17 mouse cellular contexts compared by ENCODE assay signal in the genomic region with DNA sequence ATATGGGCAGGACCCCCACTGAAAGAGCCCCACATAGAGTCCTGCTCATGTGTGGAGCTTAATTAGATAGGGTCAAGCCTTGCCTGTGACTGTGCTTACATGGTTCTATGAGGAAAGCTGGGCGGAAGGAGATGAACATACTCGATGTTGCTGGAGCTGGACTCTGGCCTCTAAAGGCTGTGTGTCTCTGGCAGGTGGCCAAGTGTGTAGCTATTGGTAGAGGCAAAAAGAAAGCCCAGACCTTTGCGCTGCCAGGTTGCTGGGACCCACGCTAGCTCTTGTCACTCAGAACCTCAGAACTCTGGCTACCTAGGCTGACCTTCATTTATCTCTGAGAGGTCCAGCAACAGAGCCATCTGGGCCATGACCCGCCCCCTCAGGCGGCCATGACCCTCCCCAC. TPM values are rescaled to one million over a fixed set of nuclear protein-coding genes. Genes with fewer than 3 reads are reported as not detected.
DNase-seq lines count a peak whose midpoint lies in the region; ATAC-seq lines count a peak whose summit lies in the region.
"Had no signal": no experiment of that assay in that cellular context is flagged by ENCODE, and none has a peak within 500 bp of the region (broad histone marks: within the 10 kb centered on the region; RNA-seq: fewer than 3 reads in every experiment).

No protein-coding gene starts in this region.

- no peak overlapping the region for H3K4me3 ChIP-seq in intestine, embryonic 14.5 days (ENCODE audit: low read depth, low read length)
- H3K4me3 ChIP-seq in liver, embryonic 16.5 days (ENCODE audit: low read depth, low read length): no peak overlapping the region
- H3K4me3 ChIP-seq: limb, embryonic 13.5 days had no signal

- peak; percentile 30; the same call in 1 of the 2 replicates for ATAC-seq in intestine, embryonic 14.5 days (replicated peaks; ENCODE audit: low FRiP score, low TSS enrichment, low read depth)
- peak; percentile 80 for ATAC-seq in liver, embryonic 16.5 days (ENCODE audit: low read depth)

- H3K36me3 ChIP-seq in intestine, embryonic 14.5 days (ENCODE audit: control insufficient read depth, insufficient read depth, low read length): no peaks in the 10 kb centered on the region
- no peaks in the 10 kb centered on the region for H3K36me3 ChIP-seq in liver, embryonic 16.5 days (ENCODE audit: control insufficient read depth, insufficient read depth)
- H3K36me3 ChIP-seq: limb, embryonic 13.5 days had no signal

- H3K4me2 ChIP-seq in intestine, embryonic 14.5 days (ENCODE audit: low read length): no peak overlapping the region
- H3K4me2 ChIP-seq in liver, embryonic 16.5 days (ENCODE audit: low read depth, low read length): no peak overlapping the region
- H3K4me2 ChIP-seq: limb, embryonic 13.5 days had no signal

- no peaks in the 10 kb centered on the region for H3K9me3 ChIP-seq in intestine, embryonic 14.5 days (ENCODE audit: control insufficient read depth, low read length)
- no peaks in the 10 kb centered on the region for H3K9me3 ChIP-seq in liver, embryonic 16.5 days (replicated peaks; ENCODE audit: control insufficient read depth, low read length)
- H3K9me3 ChIP-seq: limb, embryonic 13.5 days had no signal

- H3K4me1 ChIP-seq in intestine, embryonic 14.5 days (replicated peaks; ENCODE audit: control insufficient read depth, insufficient read depth, low read length): peaks cover 3% of the 10 kb centered on the region; the same call in 1 of the 2 replicates
- no peaks in the 10 kb centered on the region; the same call in 1 of the 2 replicates for H3K4me1 ChIP-seq in liver, embryonic 16.5 days (ENCODE audit: control insufficient read depth, low read depth, low read length)
- H3K4me1 ChIP-seq: limb, embryonic 13.5 days had no signal

- intact Hi-C loops in left cerebral cortex, postnatal 14 days (cut with DNase I): no loop called here

- DNase-seq in adrenal gland, postnatal 14 days: peak; percentile 37
- no peak for DNase-seq in adrenal gland, adult 8-10 months
- DNase-seq in intestine, embryonic 14.5 days (ENCODE audit: low spot score): peak; percentile 67
- peak; percentile 82 for DNase-seq in kidney, postnatal 14 days
- no peak for DNase-seq in left cerebral cortex, postnatal 14 days (ENCODE audit: low spot score in 2 of 2)
- DNase-seq in right cerebral cortex, postnatal 36 days (ENCODE audit: low spot score in 2 of 2): no peak
- DNase-seq in embryo, embryonic 10 days (ENCODE audit: low spot score): no peak
- DNase-seq: heart, adult 18-20 months; heart, postnatal 36 days had no signal

- H3K9ac ChIP-seq in intestine, embryonic 14.5 days (ENCODE audit: low read length): no peak overlapping the region
- no peak overlapping the region for H3K9ac ChIP-seq in liver, embryonic 16.5 days (ENCODE audit: low read depth, low read length)
- H3K9ac ChIP-seq: limb, embryonic 13.5 days had no signal

- H3K27ac ChIP-seq in intestine, embryonic 14.5 days (ENCODE audit: low read depth): no peak overlapping the region
- peak overlapping the region; percentile 72 for H3K27ac ChIP-seq in liver, embryonic 16.5 days (ENCODE audit: low read length)
- H3K27ac ChIP-seq: limb, embryonic 13.5 days; macrophage had no signal

- no peaks in the 10 kb centered on the region for H3K27me3 ChIP-seq in intestine, embryonic 14.5 days (replicated peaks; ENCODE audit: control insufficient read depth, insufficient read depth, low read length)
- H3K27me3 ChIP-seq in liver, embryonic 16.5 days (ENCODE audit: control insufficient read depth, insufficient read depth, low read depth, low read length): no peaks in the 10 kb centered on the region
- H3K27me3 ChIP-seq: limb, embryonic 13.5 days had no signal

- WGBS in intestine, embryonic 14.5 days: 79% methylated on average over 6 of the region's 6 CpGs
- WGBS in liver, embryonic 16.5 days (ENCODE audit: insufficient replicate concordance): 51% methylated on average over 6 of the region's 6 CpGs

RNA-seq across cellular contexts. Expression of gene Agxt, which starts 3.5 kb away (rescaled TPM):
- total RNA-seq in adrenal gland, postnatal 14 days (2021): 2.3 and 40.2 TPM in 2 replicates
- total RNA-seq in adrenal gland, adult 8-10 months (2022): under 1 TPM in 1 of 4 experiments, not detected in 3; 0.26 TPM
- not detected in 2 replicates for polyA plus RNA-seq in intestine, embryonic 14.5 days (2014; fragmentation: Nextera tagmentation; extraction: Ambion mirVana)
- polyA plus RNA-seq in liver, embryonic 16.5 days (2015; fragmentation: Nextera tagmentation; extraction: Ambion mirVana): 15.5 and 17.4 TPM in 2 replicates
- not detected for total RNA-seq in left cerebral cortex, postnatal 14 days (2021)
- total RNA-seq: heart, adult 18-20 months; heart, postnatal 36 days; layer of hippocampus, postnatal 10 days; monocyte, adult 5-6 weeks; neutrophil, adult 5-6 weeks had no signal
- polyA plus RNA-seq: cortical plate, adult 2 months; limb, embryonic 13.5 days; macrophage; testis, adult 2 months had no signal

RNA-seq across cellular contexts. Expression of gene 2310007B03Rik, which starts 22.2 kb away (rescaled TPM):
- not detected in 2 replicates for total RNA-seq in adrenal gland, postnatal 14 days (2021)
- not detected for total RNA-seq in adrenal gland, adult 8-10 months (2022)
- polyA plus RNA-seq in intestine, embryonic 14.5 days (2014; fragmentation: Nextera tagmentation; extraction: Ambion mirVana): 3.2 and 3.9 TPM in 2 replicates
- polyA plus RNA-seq in liver, embryonic 16.5 days (2015; fragmentation: Nextera tagmentation; extraction: Ambion mirVana): 0.11 and 0.32 TPM in 2 replicates
- not detected for total RNA-seq in left cerebral cortex, postnatal 14 days (2021)
- total RNA-seq: heart, postnatal 36 days; layer of hippocampus, postnatal 10 days; monocyte, adult 5-6 weeks had no signal
- polyA plus RNA-seq: cortical plate, adult 2 months; macrophage; testis, adult 2 months had no signal

RNA-seq across cellular contexts. Expression of gene Crocc2, which starts 30.0 kb away (rescaled TPM):
- total RNA-seq in adrenal gland, postnatal 14 days (2021): 0.07 and 0.08 TPM in 2 replicates
- total RNA-seq in adrenal gland, adult 8-10 months (2022): under 1 TPM in 2 of 4 experiments, not detected in 2; 0.03 TPM
- 0.04 and 0.16 TPM in 2 replicates for polyA plus RNA-seq in intestine, embryonic 14.5 days (2014; fragmentation: Nextera tagmentation; extraction: Ambion mirVana)
- 0.01 TPM in 1 of 2 replicates, not detected in the other for polyA plus RNA-seq in liver, embryonic 16.5 days (2015; fragmentation: Nextera tagmentation; extraction: Ambion mirVana)
- total RNA-seq in left cerebral cortex, postnatal 14 days (2021): under 1 TPM; 0.07 to 0.19 TPM
- total RNA-seq: heart, postnatal 36 days; monocyte, adult 5-6 weeks; neutrophil, adult 5-6 weeks had no signal
- polyA plus RNA-seq: macrophage had no signal

RNA-seq across cellular contexts. Expression of gene Kif1a, which starts 36.8 kb away (rescaled TPM):
- total RNA-seq in adrenal gland, postnatal 14 days (2021): 18.5 and 25.5 TPM in 2 replicates
- total RNA-seq in adrenal gland, adult 8-10 months (2022): 10 to 100 TPM; 55.1 to 76.1 (median 69.1) TPM
- polyA plus RNA-seq in intestine, embryonic 14.5 days (2014; fragmentation: Nextera tagmentation; extraction: Ambion mirVana): 15.8 and 16.7 TPM in 2 replicates
- polyA plus RNA-seq in liver, embryonic 16.5 days (2015; fragmentation: Nextera tagmentation; extraction: Ambion mirVana): 0.19 and 0.20 TPM in 2 replicates
- 100 to 1,000 TPM; 813 to 815 TPM for total RNA-seq in left cerebral cortex, postnatal 14 days (2021)
- total RNA-seq: monocyte, adult 5-6 weeks; neutrophil, adult 5-6 weeks had no signal

Comparison
In these comparisons a context has a peak if more than half of its experiments do, and no peak if none do; other contexts are left out.
1. DNase-seq: peak in adrenal gland, postnatal 14 days (single experiment), intestine, embryonic 14.5 days (single experiment) and kidney, postnatal 14 days (single experiment); none in adrenal gland, adult 8-10 months (single experiment), left cerebral cortex, postnatal 14 days (0 of 2), right cerebral cortex, postnatal 36 days (0 of 2) and embryo, embryonic 10 days (single experiment).